Mouse (Mus musculus) heart, embryonic 11.5 days (tissue): ENCODE data around the gene Gm21836. TPM values are rescaled to one million over a fixed set of nuclear protein-coding genes. Genes with fewer than 3 reads are reported as not detected.
"Not testable (repeated sequence)": the region's sequence is repeated elsewhere in the genome, so short reads cannot be mapped to it uniquely, and the experiment has no call there.

ENCODE experiments used
- ATAC-seq: fragments of 200-750 bp; cut with Nextera tagmentation; replicated peaks from 2 replicates; pipeline ENCODE4 v1.8.0; 2017; ENCODE audit warnings: moderate library complexity; ENCODE audit not compliant: insufficient number of reproducible peaks, low FRiP score, low TSS enrichment
- H3K27ac ChIP-seq: fragments of 300-500 bp; sonication (generic); 2 replicates; pipeline ENCODE4 v1.5.1; 2014; ENCODE audit warnings: mild to moderate bottlenecking, low read depth, low read length
- H3K27me3 ChIP-seq: fragments of 300-500 bp; sonication (generic); 2 replicates; pipeline ENCODE4 v1.6.1; 2014; ENCODE audit warnings: mild to moderate bottlenecking, low read length, mixed read lengths; ENCODE audit not compliant: control insufficient read depth, insufficient read depth
- H3K36me3 ChIP-seq: fragments of 300-500 bp; sonication (generic); 2 replicates; pipeline ENCODE4 v1.6.1; 2014; ENCODE audit warnings: mild to moderate bottlenecking, low read length, moderate library complexity, mixed read lengths; ENCODE audit not compliant: control insufficient read depth, insufficient read depth
- H3K4me1 ChIP-seq: fragments of 300-500 bp; sonication (generic); 2 replicates; pipeline ENCODE4 v1.6.1; 2014; ENCODE audit warnings: low read length; ENCODE audit not compliant: control insufficient read depth, insufficient read depth
- H3K4me2 ChIP-seq: fragments of 300-500 bp; sonication (generic); 2 replicates; pipeline ENCODE4 v1.6.1; 2014; ENCODE audit warnings: mild to moderate bottlenecking, moderate library complexity
- H3K4me3 ChIP-seq: fragments of 300-500 bp; sonication (generic); 2 replicates; pipeline ENCODE4 v1.5.1; 2014; ENCODE audit warnings: low read depth, low read length
- H3K9ac ChIP-seq: fragments of 300-500 bp; sonication (generic); 2 replicates; pipeline ENCODE4 v1.6.1; 2014; ENCODE audit warnings: mild to moderate bottlenecking, low read depth, low read length, moderate library complexity
- H3K9me3 ChIP-seq: fragments of 300-500 bp; sonication (generic); replicated peaks from 2 replicates; pipeline ENCODE4 v1.6.1; 2016; ENCODE audit warnings: low read length; ENCODE audit not compliant: control insufficient read depth
- WGBS: fragments of 180-500 bp; shearing (Covaris S2); extraction: QIAGEN DNeasy Blood & Tissue Kit; methylation state at CpG from one replicate; pipeline ENCODE4 v1.1.7; 2014; ENCODE audit not compliant: insufficient replicate concordance; 5-methylcytosine and 5-hydroxymethylcytosine counted together
- polyA plus RNA-seq: library from polyadenylated mRNA; unstranded; fragments of >200 nt; fragmentation: Nextera tagmentation; extraction: Ambion mirVana; gene quantifications from 2 replicates; pipeline ENCODE4 v1.2.1, GENCODE M21; 2014

The Gm21836 gene
- not detected in 2 replicates for polyA plus RNA-seq

- not testable (repeated sequence) for ATAC-seq, H3K4me3 ChIP-seq, H3K27ac ChIP-seq, H3K9ac ChIP-seq, H3K36me3 ChIP-seq, H3K9me3 ChIP-seq, H3K4me1 ChIP-seq, H3K4me2 ChIP-seq, H3K27me3 ChIP-seq
- WGBS: 78% methylated on average over 2 of the region's 2 CpGs
Measured at GRCm38 (mm10) chr9:124493693-124494092, at the start of gene Gm21836. Gene Gm21836 (minus strand): TSS chr9:124493793.

- ATAC-seq, H3K27ac ChIP-seq, H3K4me3 ChIP-seq, H3K9me3 ChIP-seq, H3K27me3 ChIP-seq, H3K9ac ChIP-seq, H3K4me1 ChIP-seq, H3K4me2 ChIP-seq: not testable (repeated sequence)
- peaks cover 11% of the 10 kb centered on the region for H3K36me3 ChIP-seq
- WGBS: 47% methylated on average over 11 of the region's 15 CpGs
Measured at GRCm38 (mm10) chr9:124480361-124480980, 13.1 kb downstream of the Gm21836 start.

GRCm38 (mm10) chr9:124478081-124478480 is 15.5 kb downstream of the Gm21836 start:
- H3K4me1 ChIP-seq: no peaks in the 10 kb centered on the region
- WGBS: 69% methylated on average over 3 of the region's 3 CpGs
- H3K36me3 ChIP-seq: peaks cover 11% of the 10 kb centered on the region
- no peak overlapping the region for H3K4me3 ChIP-seq
- no peaks in the 10 kb centered on the region for H3K27me3 ChIP-seq
- no peak for ATAC-seq
- H3K4me2 ChIP-seq: no peak overlapping the region
- peaks cover 2% of the 10 kb centered on the region; the same call in 1 of the 2 replicates for H3K9me3 ChIP-seq
- H3K9ac ChIP-seq: no peak overlapping the region
- H3K27ac ChIP-seq: no peak overlapping the region

- Histone ChIP-seq H3K4me2 (no peak within 1 kb of the TSS), H3K27me3 (no peaks in the 10 kb centered on the region), H3K9ac (no peak within 1 kb of the TSS), H3K4me1 (no peaks in the 10 kb centered on the region), H3K27ac (no peak within 1 kb of the TSS), H3K4me3 (no peak within 1 kb of the TSS), H3K36me3 (peaks cover 11% of the 10 kb centered on the region), H3K9me3 (peaks cover 2% of the 10 kb centered on the region; the same call in 1 of the 2 replicates)
- ATAC-seq: peak; percentile 42; the same call in 1 of the 2 replicates
- 94% methylated on average over 22 of the region's 22 CpGs for WGBS
Measured at GRCm38 (mm10) chr9:124476096-124476902, 17.3 kb downstream of the Gm21836 start, which contains the start of gene Ppp2r3d. Gene Ppp2r3d (minus strand): TSS chr9:124476898.

- WGBS: 82% methylated on average over 15 of the region's 15 CpGs
Measured at GRCm38 (mm10) chr9:124475689-124476088, 17.9 kb downstream of the Gm21836 start.

GRCm38 (mm10) chr9:124456572-124456971 is 37.0 kb downstream of the Gm21836 start:
- H3K9ac ChIP-seq: no peak overlapping the region
- no peak for ATAC-seq
- H3K9me3 ChIP-seq: no peaks in the 10 kb centered on the region
- 2% methylated on average over 1 of the region's 1 CpGs for WGBS
- no peak overlapping the region for H3K4me2 ChIP-seq
- H3K27me3 ChIP-seq: no peaks in the 10 kb centered on the region
- H3K27ac ChIP-seq: no peak overlapping the region
- H3K4me1 ChIP-seq: no peaks in the 10 kb centered on the region
- no peaks in the 10 kb centered on the region for H3K36me3 ChIP-seq
- H3K4me3 ChIP-seq: no peak overlapping the region

More at GRCm38 (mm10) chr9:124475689-124476088, 17.9 kb downstream of the Gm21836 start:
- H3K4me2 ChIP-seq: no peak overlapping the region
- H3K9ac ChIP-seq: no peak overlapping the region
- no peaks in the 10 kb centered on the region for H3K27me3 ChIP-seq
- H3K9me3 ChIP-seq: peaks cover 2% of the 10 kb centered on the region; the same call in 1 of the 2 replicates
- no peak overlapping the region for H3K4me3 ChIP-seq
- H3K36me3 ChIP-seq: peaks cover 11% of the 10 kb centered on the region
- no peaks in the 10 kb centered on the region for H3K4me1 ChIP-seq
- no peak overlapping the region for H3K27ac ChIP-seq
- no peak for ATAC-seq

Other genes starting within 250 kb of the Gm21836 start
- gene 2010315B03Rik, start 181.1 kb downstream of the Gm21836 start, polyA plus RNA-seq: 6.6 and 8.3 TPM in 2 replicates
- gene Ppp2r3d, start 16.9 kb downstream of the Gm21836 start, polyA plus RNA-seq: 94.7 and 101 TPM in 2 replicates